Mouse (Mus musculus) forebrain, postnatal 0 days (tissue): ENCODE measurements around the gene Rnf145. TPM values are rescaled to one million over a fixed set of nuclear protein-coding genes. Genes with fewer than 3 reads are reported as not detected.
A peak's percentile ranks its signal among the peaks of the same experiment; 100 is the strongest.

Source experiments
- ATAC-seq: fragments of 200-750 bp; cut with Nextera tagmentation; 2 replicates; pipeline ENCODE4 v1.8.0; 2017; ENCODE audit warnings: mild to moderate bottlenecking, moderate library complexity
- DNase-seq: peaks from one replicate; pipeline ENCODE4 v3.0.0-alpha.2; 2015
- H3K27ac ChIP-seq: fragments of 300-500 bp; sonication (generic); 2 replicates; pipeline ENCODE4 v1.5.1; 2014; ENCODE audit warnings: low read depth, mild to moderate bottlenecking, antibody characterized with exemption, low read length, moderate library complexity, mixed read lengths
- H3K27me3 ChIP-seq: fragments of 300-500 bp; sonication (generic); 2 replicates; pipeline ENCODE4 v1.6.1; 2014; ENCODE audit warnings: mild to moderate bottlenecking, low read length, mixed read lengths; ENCODE audit not compliant: insufficient read depth
- H3K36me3 ChIP-seq: fragments of 300-500 bp; sonication (generic); 2 replicates; pipeline ENCODE4 v1.6.1; 2014; ENCODE audit warnings: mild to moderate bottlenecking, moderate library complexity; ENCODE audit not compliant: insufficient read depth
- H3K4me1 ChIP-seq: fragments of 300-500 bp; sonication (generic); 2 replicates; pipeline ENCODE4 v1.6.1; 2014; ENCODE audit warnings: antibody characterized with exemption; ENCODE audit not compliant: insufficient read depth
- H3K4me2 ChIP-seq: fragments of 300-500 bp; sonication (generic); 2 replicates; pipeline ENCODE4 v1.6.1; 2014; ENCODE audit warnings: low read depth, mild to moderate bottlenecking, moderate library complexity
- H3K4me3 ChIP-seq: fragments of 300-500 bp; sonication (generic); 2 replicates; pipeline ENCODE4 v1.5.1; 2014; ENCODE audit warnings: low read depth, low read length, mixed read lengths
- H3K9ac ChIP-seq: fragments of 300-500 bp; sonication (generic); 2 replicates; pipeline ENCODE4 v1.6.1; 2014; ENCODE audit warnings: mild to moderate bottlenecking
- H3K9me3 ChIP-seq: fragments of 300-500 bp; sonication (generic); 2 replicates; pipeline ENCODE4 v1.6.1; 2016; ENCODE audit warnings: low read length
- CTCF ChIP-seq: sonication (generic); IDR thresholded peaks from 2 replicates; pipeline ENCODE4 v1.5.1; 2016; ENCODE audit warnings: antibody characterized with exemption, control low read depth, low read depth
- WGBS: fragments of 180-500 bp; shearing (Covaris S2); extraction: QIAGEN DNeasy Blood & Tissue Kit; methylation state at CpG from one replicate; pipeline ENCODE4 v1.1.7; 2014; 5-methylcytosine and 5-hydroxymethylcytosine counted together
- polyA plus RNA-seq: library from polyadenylated mRNA; unstranded; fragments of >200 nt; fragmentation: Nextera tagmentation; extraction: Ambion mirVana; gene quantifications from 2 replicates; pipeline ENCODE4 v1.2.1, GENCODE M21; 2015
- total RNA-seq: library from RNA; depleted of rRNA; stranded (reverse); fragments of >200 nt; gene quantifications from 2 replicates; pipeline ENCODE4 v1.2.3, GENCODE M21; 2014

Rnf145 gene
- total and polyA plus RNA-seq, 2 experiments from 2014 or later, result 97.4 to 100 TPM

DNA sequence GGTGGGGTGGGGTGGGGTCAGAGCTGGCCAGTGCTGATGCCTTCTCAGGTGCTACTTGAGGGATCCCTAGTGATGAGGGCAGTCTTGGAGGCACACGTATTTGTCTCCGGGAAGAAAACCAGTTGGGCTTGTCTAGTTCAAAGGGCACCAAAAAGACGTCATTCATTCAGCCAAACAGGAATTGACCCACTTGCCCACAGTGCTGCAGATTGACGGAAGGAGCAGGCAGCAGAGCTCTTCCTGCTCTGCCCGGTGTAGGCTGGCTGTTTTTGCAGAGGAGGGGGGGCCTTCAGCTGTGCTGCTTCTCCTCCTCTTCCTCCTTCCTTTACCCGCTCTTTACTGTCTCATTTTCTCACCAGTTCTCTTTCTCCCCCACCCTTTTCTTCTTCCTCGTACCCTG, 26.4 kb downstream of the Rnf145 start:
- 0 out of 2 replicates have a peak, but pooled peaks cover 4% of the 10 kb centered on the region for H3K4me1 ChIP-seq
- DNase-seq (no peak), ATAC-seq (no peak)
- peaks cover 30% of the 10 kb centered on the region for H3K36me3 ChIP-seq
- H3K4me3 ChIP-seq, result no peak overlapping the region
- 72% methylated on average over 7 of the region's 7 CpGs for WGBS
- H3K4me2 ChIP-seq, result no peak overlapping the region
- no peaks in the 10 kb centered on the region for H3K9me3 ChIP-seq
- no peak overlapping the region for H3K9ac ChIP-seq
- no peaks in the 10 kb centered on the region for H3K27me3 ChIP-seq
- no peak for TF ChIP-seq CTCF
- H3K27ac ChIP-seq, result no peak overlapping the region

DNA sequence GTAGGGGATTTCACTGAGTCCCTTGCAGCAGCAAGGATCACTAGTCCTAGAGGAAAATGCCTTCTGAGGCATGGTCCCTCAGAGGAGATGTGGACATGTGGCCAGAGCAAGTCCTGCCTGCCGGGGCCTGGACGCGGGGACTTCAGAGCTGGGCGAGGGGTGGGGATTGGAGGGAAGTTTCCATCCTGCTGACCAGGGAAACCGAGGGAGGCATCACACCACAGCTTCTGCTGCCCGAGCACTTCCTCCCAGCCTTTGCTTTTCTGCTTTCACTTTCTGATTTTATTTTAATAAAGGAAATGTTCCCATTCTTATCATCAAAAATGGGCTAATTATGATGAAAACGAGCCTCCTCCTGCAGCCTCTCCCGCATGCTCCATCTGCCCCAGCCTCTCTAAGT, 27.5 kb downstream of the Rnf145 start:
- 82% methylated on average over 8 of the region's 8 CpGs for WGBS
- Histone ChIP-seq H3K27ac (no peak overlapping the region), H3K9me3 (no peaks in the 10 kb centered on the region), H3K4me3 (no peak overlapping the region), H3K4me2 (no peak overlapping the region), H3K27me3 (no peaks in the 10 kb centered on the region), H3K36me3 (peaks cover 32% of the 10 kb centered on the region), H3K9ac (no peak overlapping the region), H3K4me1 (0 out of 2 replicates have a peak, but pooled peaks cover 4% of the 10 kb centered on the region)
- ATAC-seq (no peak), DNase-seq (no peak)
- no peak for TF ChIP-seq CTCF

GRCm38 (mm10) chr11:44547651-44548196, 29.0 kb downstream of the Rnf145 start:
- H3K9ac ChIP-seq, result no peak overlapping the region
- H3K4me2 ChIP-seq, result no peak overlapping the region
- peaks cover 45% of the 10 kb centered on the region for H3K36me3 ChIP-seq
- 0 out of 2 replicates have a peak, but pooled peaks cover 4% of the 10 kb centered on the region for H3K4me1 ChIP-seq
- no peak for TF ChIP-seq CTCF
- H3K27ac ChIP-seq, result peak overlapping the region; percentile 74
- peak; percentile 88 for ATAC-seq
- H3K27me3 ChIP-seq, result no peaks in the 10 kb centered on the region
- peak; percentile 73 for DNase-seq
- no peaks in the 10 kb centered on the region for H3K9me3 ChIP-seq
- no peak overlapping the region for H3K4me3 ChIP-seq
- 50% methylated on average over 8 of the region's 8 CpGs for WGBS

GRCm38 (mm10) chr11:44548816-44549215, 30.1 kb downstream of the Rnf145 start:
- no peak overlapping the region for H3K4me3 ChIP-seq
- no peak overlapping the region for H3K4me2 ChIP-seq
- no peak overlapping the region for H3K27ac ChIP-seq
- 95% methylated on average over 12 of the region's 12 CpGs for WGBS
- no peaks in the 10 kb centered on the region for H3K9me3 ChIP-seq
- H3K4me1 ChIP-seq, result 0 out of 2 replicates have a peak, but pooled peaks cover 4% of the 10 kb centered on the region
- ATAC-seq (no peak), DNase-seq (no peak)
- no peak for TF ChIP-seq CTCF
- peaks cover 52% of the 10 kb centered on the region for H3K36me3 ChIP-seq
- no peak overlapping the region for H3K9ac ChIP-seq
- H3K27me3 ChIP-seq, result no peaks in the 10 kb centered on the region

DNA sequence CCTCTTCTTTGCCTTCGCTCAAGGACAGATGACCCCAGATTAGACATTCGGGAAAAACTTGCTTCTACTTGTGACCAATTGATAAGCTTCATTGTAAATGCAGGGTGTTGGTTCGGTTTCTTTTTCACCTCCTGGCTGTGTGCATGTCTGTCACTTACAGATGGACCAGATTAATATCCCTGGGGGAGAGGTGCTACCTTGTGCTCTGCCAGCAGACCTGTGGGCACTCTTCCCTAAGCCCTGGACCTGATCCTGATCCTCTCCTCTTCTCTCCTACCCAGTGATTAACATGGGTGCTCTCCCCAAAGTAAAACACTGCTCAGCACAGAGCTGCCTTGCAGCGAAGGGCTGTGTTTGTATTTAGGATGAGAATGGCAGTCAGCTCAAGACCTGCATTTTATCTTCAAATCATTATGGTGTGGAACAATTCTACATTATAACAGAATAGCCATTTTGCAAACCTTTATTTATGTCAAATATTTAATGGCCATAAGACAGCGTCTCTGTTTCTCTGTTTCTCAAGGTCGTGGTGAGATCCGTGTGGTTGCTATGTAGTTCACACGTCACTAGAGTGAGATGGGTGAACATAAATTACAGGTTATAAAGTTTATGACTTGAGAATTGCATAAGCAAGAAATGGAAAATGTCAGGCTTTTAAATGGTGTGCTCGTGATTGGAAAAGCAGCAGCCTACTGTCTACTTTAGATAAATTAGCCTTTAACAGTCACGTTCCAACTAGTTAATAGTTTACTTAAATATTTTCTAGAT, 30.9 kb downstream of the Rnf145 start:
- no peaks in the 10 kb centered on the region for H3K27me3 ChIP-seq
- peaks cover 52% of the 10 kb centered on the region for H3K36me3 ChIP-seq
- no peak for TF ChIP-seq CTCF
- H3K9me3 ChIP-seq, result no peaks in the 10 kb centered on the region
- no peak for ATAC-seq
- no peak overlapping the region for H3K9ac ChIP-seq
- H3K4me2 ChIP-seq, result no peak overlapping the region
- H3K4me3 ChIP-seq, result no peak overlapping the region
- H3K4me1 ChIP-seq, result 0 out of 2 replicates have a peak, but pooled peaks cover 4% of the 10 kb centered on the region
- no peak overlapping the region for H3K27ac ChIP-seq
- no peak for DNase-seq
- WGBS, result 92% methylated on average over 10 of the region's 10 CpGs

DNA sequence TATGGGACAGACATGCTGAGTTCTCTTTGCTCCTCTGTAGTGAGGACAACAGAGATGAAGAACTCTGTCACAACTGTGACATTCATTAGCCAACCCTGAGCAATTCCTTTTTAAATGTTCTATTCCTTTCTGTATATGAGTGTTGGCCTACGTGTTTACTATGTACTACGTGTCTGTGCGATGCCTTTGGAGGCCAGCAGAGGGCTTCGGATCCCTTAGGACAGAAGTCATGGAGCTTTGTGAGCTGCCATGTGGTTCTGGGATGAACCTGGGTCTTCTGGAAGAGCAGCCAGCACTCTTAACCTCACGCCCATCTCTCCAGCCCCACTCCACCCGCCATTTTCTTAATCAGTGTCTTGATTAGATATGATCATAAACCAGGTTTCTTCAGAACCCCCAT, 32.2 kb downstream of the Rnf145 start:
- Histone ChIP-seq H3K27me3 (no peaks in the 10 kb centered on the region), H3K36me3 (peaks cover 52% of the 10 kb centered on the region), H3K9ac (no peak overlapping the region), H3K27ac (no peak overlapping the region), H3K4me3 (no peak overlapping the region), H3K4me2 (no peak overlapping the region), H3K9me3 (no peaks in the 10 kb centered on the region), H3K4me1 (0 out of 2 replicates have a peak, but pooled peaks cover 4% of the 10 kb centered on the region)
- 93% methylated on average over 6 of the region's 6 CpGs for WGBS
- peak; percentile 38 for TF ChIP-seq CTCF
- ATAC-seq (no peak), DNase-seq (no peak)

DNA sequence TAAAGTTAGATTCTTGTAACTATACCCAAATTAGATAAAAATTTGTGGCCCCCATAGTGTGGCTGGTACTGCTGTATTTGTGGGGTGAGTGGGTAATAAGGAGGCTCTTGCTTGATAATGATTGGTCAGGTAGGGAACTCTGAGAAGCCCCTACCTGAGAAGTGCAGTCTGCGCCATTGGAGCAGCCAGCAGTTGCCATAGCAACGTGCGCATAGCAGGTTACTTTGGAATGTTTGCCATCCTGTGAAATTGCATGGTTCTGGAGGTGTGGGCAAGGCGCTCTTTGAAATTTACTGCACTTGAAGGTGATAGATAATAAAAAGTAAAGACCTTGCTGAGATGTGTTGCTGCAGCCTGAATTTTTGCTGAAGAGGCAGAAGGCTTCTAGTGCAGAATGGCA, 35.6 kb downstream of the Rnf145 start:
- peaks cover 54% of the 10 kb centered on the region for H3K36me3 ChIP-seq
- WGBS, result 81% methylated on average over 4 of the region's 4 CpGs

More for the DNA sequence above, 35.6 kb downstream of the Rnf145 start:
- ATAC-seq (peak; percentile 43; the same call in 1 of the 2 replicates), DNase-seq (peak; percentile 18)
- Histone ChIP-seq H3K9me3 (no peaks in the 10 kb centered on the region), H3K4me1 (no peaks in the 10 kb centered on the region), H3K27me3 (no peaks in the 10 kb centered on the region), H3K4me3 (no peak overlapping the region), H3K9ac (no peak overlapping the region), H3K27ac (no peak overlapping the region), H3K4me2 (no peak overlapping the region)
- TF ChIP-seq CTCF, result no peak
